Mouse (Mus musculus): ENCODE results near the gene Lingo2. TPM values are rescaled to one million over a fixed set of nuclear protein-coding genes. Genes with fewer than 3 reads are reported as not detected.

Lingo2 gene
- total RNA-seq, 2 experiments from 2014 or later, result not detected

Small RNAs within 50 kb of the gene (microRNA-seq; reads per million reads assigned to microRNA genes)
- gene Mir873a (0 reads per million in 2 experiments), gene Mir873b (0 reads per million in 2 experiments), gene Mir876 (0 reads per million in 2 experiments)
